Mouse (Mus musculus) heart, postnatal 4 days (tissue): ENCODE results near the gene Cela2a. TPM values are rescaled to one million over a fixed set of nuclear protein-coding genes. Genes with fewer than 3 reads are reported as not detected.

Experiments
- DNase-seq: peaks from one replicate; pipeline ENCODE4 v3.0.0; 2021
- total RNA-seq, 2 experiments: library from RNA; stranded (reverse); gene quantifications; 2 replicates each; pipeline ENCODE4 v1.2.3; 2021

Gene Cela2a
- not detected for total RNA-seq

- no peak for DNase-seq
Observed at GRCm38 (mm10) chr4:141826060-141826459, at the start of gene Cela2a. Gene Cela2a (minus strand): TSS chr4:141826160.

DNA sequence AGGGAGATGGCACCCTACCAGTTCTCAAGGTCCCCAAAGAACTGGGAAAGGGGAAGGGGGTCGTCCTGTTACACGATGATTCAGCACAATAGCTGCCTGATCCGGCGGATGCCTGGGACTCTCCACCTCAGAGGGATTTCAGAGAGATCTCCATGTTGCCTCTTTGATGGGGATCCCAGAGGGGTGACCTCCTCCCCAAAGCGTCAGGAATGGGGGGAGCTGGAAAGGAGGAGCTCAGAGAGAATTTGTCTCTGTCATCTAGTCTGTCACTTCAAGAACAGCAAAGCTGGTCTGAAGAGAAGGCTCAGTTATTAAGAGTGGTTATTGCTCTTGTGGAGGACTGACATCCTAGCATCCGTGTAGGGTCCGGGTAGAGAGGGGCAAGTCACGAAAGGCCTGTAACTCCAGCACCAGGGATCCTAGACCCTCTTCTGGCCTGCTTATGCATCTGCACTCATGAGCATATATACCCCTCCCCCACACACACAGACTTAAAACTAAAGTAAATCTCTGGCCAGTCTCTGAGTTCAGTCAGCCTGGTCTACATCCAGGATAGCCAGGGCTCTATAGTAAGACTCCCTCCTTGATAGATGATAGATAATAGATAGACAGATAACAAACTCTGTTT lies 49.6 kb upstream of the Cela2a start:
- DNase-seq = no peak

- DNase-seq = peak; percentile 87
Observed at GRCm38 (mm10) chr4:141874601-141875460, 48.9 kb upstream of the Cela2a start, which contains the start of gene Efhd2. Gene Efhd2 (minus strand): TSS chr4:141874920.

- no peak for DNase-seq
Observed at GRCm38 (mm10) chr4:141874111-141874600, 48.2 kb upstream of the Cela2a start.

- DNase-seq = no peak
Observed at GRCm38 (mm10) chr4:141872977-141873376, 47.0 kb upstream of the Cela2a start.

DNA sequence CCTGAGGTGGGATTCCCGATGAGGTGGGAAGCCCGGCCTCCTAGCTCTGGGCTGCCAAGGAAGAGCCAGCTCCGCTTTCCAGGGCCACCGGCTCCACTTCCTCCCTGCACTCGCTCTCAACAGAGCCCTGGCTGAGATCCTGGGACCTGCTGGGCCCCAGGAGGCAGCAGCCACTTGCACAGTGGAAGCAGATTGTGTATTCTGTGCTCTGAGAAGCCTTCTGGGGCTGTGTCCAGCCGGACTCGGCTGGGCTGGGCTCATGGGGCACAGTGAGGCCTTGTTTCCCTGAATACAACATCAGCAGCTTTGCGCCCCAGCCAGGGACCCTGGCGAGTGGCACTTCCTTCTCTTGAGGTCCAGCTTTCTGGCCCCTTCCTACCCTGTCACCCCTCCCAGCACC lies 45.9 kb upstream of the Cela2a start:
- no peak for DNase-seq

DNA sequence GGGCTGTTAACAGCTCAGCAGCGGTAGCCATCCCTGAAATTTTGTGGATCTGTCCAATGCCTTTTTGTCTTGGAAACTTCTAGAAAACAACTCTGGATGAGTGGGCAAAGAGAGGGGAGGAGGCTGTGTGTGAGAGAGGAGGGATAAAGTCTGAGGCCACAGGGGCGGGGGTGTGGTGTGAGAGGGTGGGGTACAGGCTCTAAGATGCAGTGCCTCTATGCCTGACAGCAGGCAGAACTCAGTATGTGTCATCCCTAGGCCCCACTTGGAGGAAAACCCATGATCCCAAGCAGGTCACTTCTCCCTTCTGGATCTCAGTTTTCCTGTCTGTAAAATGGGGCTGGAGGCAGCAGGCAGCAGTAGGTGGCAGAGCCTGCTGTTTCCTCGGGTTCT lies 45.4 kb upstream of the Cela2a start:
- DNase-seq = no peak

DNA sequence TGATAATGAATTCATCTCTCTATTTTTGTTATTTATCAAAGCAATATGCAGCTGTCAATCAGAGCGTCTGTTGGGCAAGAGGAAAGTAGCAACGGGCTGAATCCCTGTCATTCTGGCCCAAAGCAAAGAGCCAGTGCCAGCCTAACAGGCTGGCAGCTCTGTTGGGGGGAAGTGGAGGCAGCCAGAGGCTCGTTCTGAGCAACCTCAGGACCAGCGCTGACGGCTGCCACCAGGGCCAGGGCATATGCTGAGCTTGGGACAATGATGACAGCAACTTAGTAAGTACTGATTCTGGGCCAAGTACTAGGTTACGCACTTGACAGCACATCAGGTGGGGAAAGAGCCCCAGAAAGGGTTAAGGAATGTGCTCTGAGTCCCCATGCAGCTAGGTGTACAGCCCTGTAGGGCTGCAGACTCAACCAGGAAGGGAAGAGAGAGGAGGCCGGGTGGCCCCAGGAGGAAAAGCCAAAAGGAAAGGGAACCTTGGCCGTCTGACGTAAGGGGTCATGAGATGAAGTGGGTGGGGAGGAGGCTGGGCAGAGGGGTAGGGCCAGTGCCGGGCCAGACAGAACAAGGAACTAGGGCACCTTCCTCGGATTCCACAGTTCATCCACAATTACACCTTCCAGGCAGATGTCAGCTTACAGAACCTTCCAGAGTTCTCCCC lies 44.8 kb upstream of the Cela2a start:
- DNase-seq = no peak

DNA sequence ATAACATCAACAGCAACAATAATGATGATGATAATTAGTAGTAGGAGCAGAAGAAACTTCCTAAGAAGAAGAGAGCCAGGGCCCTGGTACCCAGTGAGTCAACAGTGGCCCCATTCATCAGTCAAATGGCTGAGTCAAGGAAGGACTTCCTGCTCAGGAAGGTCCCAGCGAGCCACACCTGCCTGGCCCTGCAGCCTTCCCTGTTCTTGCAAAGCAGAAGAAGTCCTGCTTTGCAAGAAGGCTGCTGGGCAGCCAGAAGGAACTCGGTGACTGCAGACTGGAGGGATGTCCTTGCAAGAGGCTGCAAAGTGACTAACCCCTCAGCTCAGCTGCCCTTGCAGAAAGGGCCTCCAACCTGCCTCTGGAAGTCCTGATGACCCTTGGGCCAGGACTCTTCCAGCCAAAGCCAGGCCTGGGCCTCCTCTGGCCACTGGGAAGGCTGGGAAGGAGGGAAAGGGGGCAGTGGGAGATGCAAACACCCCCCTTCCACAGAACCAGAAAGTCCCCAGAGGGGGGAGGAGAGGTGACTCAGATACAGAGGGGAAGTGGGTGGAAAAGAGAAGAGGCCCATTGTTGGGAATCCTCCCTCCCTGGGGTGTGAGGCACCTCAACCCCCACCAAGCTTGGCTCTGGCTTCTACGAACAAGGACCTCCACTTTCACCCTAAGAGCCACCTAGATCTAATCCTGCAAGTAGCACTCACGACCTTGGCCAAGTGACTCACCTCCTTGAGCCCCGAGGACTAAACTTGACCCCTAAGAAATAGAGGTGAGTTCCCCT lies 43.7 kb upstream of the Cela2a start:
- DNase-seq = no peak

DNA sequence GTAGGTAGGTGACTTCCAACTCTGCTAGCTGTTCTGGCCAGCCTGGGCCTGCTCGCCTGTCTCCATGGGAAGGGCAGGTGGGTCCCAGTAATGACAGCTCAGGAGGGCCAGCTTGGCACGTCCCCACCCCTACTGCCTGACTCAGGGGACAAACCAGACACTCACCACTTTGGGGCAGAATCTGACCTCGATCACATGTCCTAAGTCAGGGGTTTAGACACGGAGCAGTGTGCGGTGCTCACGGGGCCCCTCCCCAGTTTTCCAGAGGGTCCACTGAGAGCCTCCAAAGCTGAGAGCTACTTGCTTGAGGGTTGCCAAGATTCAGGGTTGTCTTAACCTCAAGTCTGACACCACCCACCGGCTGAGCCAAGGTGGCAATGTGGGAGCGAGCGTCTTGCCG lies 42.1 kb upstream of the Cela2a start:
- DNase-seq = no peak

- peak; percentile 84 for DNase-seq
Observed at GRCm38 (mm10) chr4:141867498-141867897, 41.5 kb upstream of the Cela2a start.

- peak; percentile 75 for DNase-seq
Observed at GRCm38 (mm10) chr4:141866933-141867490, 41.1 kb upstream of the Cela2a start.

- no peak for DNase-seq
Observed at GRCm38 (mm10) chr4:141865600-141865999, 39.6 kb upstream of the Cela2a start.

DNA sequence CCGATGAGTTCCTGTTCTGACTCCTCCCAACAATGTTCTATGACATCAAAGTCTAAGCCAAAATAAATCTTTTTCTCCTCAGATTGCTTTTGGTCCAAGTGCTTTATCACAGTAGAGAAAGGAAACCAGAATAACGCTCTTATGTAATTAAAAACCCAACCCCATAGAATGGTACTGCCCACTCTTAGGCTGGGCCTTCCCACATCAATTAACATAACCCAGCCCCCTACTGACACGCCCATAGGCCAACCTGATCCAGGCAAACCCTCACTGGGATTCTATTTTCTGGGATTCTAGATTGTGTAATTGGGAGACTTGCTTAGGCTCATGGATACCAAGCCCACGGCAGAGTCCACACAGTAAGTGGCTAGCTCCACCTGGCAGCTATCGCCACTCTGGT lies 39.0 kb upstream of the Cela2a start:
- DNase-seq = no peak

GRCm38 (mm10) chr4:141864506-141864905 lies 38.5 kb upstream of the Cela2a start:
- no peak for DNase-seq

- DNase-seq = no peak
Observed at GRCm38 (mm10) chr4:141863726-141864280, 37.8 kb upstream of the Cela2a start.

- no peak for DNase-seq
Observed at GRCm38 (mm10) chr4:141862867-141863266, 36.9 kb upstream of the Cela2a start.

- DNase-seq = no peak
Observed at GRCm38 (mm10) chr4:141861591-141862295, 35.8 kb upstream of the Cela2a start.

DNA sequence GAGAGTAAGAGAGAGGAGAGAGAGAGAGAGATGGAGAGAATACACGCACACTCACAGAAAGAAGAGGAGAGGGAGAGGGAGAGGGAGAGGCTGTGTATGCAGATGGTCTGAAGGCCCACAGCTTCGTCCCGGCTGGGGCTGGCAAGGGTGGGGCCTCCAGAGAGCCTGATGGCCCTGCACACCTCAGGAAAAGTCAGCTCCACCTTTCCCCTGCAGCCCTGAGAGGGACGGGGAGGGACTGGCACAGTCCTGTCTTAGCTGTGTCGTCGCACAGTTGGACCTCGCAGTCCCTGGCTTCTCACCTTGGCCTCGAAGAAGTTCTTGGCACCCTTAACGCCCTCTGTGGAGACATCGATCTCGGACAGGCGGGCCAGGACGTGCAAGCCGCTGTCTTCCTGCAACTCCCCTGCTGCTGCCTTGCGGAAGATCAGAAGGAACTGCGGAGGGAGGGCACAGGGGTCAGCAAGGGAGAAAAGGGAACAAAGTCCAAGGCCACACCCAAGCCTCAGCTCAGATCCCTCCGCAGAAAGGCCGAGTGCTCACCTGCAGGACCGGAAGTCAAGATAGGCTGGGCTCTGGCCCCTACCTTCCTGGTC lies 34.4 kb upstream of the Cela2a start:
- DNase-seq = no peak

GRCm38 (mm10) chr4:141859351-141859750 lies 33.4 kb upstream of the Cela2a start:
- no peak for DNase-seq

DNA sequence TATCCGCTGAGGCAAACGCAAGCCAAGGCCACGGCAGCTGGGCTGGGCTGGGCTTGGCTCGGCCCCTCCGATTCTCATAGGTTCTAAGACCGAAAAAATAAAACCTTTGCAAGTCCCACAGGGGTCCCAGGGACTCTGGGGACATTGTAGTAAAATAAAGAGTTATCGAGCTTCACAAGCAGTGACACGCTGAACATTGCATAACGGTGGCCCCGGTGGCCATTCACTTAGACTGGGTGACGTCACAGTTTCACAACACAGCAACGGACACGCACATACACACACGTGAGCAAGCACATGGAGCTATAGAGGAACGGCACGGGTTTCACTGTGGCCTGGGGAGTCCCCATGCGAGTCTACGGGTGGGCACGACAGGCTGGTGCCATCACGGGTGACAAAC lies 32.5 kb upstream of the Cela2a start:
- DNase-seq = no peak
